Mouse (Mus musculus) thymus, postnatal 10 days (tissue): ENCODE results near the gene Pex12.
A peak's percentile ranks its signal among the peaks of the same experiment; 100 is the strongest.
"Not testable (repeated sequence)": the region's sequence is repeated elsewhere in the genome, so short reads cannot be mapped to it uniquely, and the experiment has no call there.

Source experiments
- DNase-seq, 2 experiments: peaks; one replicate each; pipeline ENCODE4 v3.0.0; 2021; ENCODE audit warnings: low spot score in 2 of 2

Gene Pex12

GRCm38 (mm10) chr11:83289036-83289435 is 13.3 kb downstream of the Pex12 start:
- DNase-seq, result no peak

DNA sequence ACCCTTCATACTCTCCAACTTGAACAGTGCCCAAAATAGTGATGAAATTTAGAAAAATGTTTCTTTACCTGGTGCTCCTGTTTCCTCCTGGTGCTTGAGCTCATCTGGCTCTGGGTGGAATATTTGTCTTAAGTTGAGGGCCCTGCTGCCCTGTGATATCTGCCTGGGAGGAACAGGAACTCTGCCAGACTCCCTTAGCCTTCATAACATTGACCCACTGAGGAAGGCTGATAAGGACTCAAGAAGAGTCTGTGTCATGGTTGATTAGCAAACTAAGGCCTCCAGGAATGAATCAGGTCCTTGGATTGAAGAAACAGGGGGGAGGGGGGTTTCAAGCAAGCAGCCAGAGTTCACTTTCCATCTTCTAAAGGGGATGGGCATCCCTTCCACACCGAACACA is 15.8 kb downstream of the Pex12 start, which contains the start of gene Slfn14:
Gene Slfn14 (minus strand): TSS at position 161 of the 400 bp plus-strand sequence.
- no peak for DNase-seq

- no peak for DNase-seq
Observed at GRCm38 (mm10) chr11:83285627-83286026, 16.8 kb downstream of the Pex12 start.

GRCm38 (mm10) chr11:83282084-83282483 is 20.3 kb downstream of the Pex12 start:
- DNase-seq, result no peak

DNA sequence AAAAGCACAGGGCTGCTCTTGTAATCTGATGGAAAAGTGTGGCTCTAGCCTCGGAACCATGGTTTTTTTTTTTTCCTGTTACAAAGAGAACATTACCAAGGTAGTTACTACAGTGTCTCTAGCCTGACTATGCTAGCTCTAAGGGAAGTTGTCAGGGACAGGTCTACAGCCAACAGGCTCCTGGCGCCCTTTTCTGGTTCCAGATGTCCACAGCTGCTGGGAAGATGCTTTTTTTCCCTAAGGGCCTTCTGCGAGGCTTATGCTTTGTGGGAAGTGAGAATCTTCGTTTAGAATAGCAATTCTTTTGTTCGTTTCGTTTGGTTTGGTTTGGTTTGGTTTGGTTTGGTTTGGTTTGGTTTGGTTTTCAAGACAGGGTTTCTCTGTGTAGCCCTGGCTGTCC is 22.7 kb downstream of the Pex12 start:
- DNase-seq, result no peak

DNA sequence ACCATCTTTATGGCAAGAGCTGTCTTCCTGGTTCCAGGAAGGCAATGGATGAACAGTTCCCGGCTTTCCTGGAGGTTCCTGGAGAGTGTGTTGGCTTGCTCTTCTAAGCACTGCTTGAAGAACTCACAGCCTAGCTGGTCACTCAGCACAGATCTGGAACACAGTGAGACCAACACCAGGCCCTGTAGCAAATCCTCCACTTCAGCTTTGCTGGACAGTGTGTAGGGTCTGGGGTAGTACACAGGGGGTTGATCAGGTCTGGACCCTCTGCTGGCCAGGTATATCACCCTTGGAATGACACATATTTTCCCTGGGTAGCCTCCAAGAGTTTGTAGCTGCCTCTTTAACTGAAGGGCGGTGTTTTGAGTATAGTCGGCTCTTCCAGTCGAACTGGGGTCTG is 23.4 kb downstream of the Pex12 start:
- DNase-seq, result no peak

DNA sequence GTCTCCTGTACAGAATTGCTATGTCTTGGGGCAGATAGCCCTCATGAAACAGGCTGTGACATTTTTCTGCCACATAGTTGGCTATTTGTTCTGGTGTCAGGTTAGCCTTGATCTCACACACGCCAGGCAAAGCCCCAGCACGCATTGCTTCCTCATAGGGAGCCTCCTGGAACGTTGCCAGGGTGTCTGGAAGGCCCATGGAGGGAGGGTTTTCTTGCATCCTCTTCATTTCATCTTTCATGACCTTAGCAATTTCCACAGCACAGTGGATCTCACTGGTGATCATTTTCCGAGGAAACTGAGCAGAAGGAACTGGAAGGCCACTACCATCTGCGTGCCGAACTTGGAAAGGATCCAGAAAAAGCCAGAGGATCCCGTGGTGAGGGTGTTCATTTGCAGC is 26.1 kb downstream of the Pex12 start:
- no peak for DNase-seq

DNA sequence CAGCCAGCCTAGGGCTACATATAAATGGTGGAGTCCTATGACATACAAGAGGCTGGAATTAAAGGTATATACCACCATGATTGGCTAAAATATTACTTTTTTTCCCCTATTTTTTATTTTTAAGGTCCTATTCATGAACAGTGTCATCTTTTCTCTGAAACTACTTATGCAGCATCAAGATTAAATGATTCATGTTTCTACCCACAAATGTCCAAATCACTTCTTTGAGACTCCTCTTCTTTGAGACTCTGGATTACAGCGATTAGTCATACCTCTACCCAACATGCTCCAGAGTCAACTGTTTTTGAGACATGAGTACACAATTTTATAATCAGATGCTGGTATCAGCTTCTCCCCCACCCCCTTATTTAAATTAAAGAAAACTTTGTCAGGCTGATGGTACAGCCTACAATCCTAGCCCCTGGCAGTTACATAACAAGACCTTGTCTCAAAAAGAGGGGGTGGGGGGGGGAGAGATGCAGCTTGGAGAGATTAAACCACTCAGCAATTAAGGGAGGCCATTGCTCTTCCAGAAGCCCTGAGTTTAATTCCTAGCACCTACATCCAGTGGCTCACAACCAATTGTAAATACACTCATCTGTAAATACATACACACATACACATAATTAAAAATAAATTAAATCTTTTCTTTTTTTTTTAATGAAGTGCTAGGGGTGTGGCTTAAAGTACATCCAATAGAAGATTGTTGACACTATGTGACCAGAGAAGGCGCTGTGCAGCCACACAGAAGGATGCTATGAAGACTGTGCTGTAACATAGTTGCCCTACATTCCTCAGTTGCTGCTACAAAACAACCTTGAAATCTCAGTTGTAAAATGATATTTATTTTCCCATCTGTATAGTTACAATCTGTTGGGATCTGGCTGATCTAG is 30.2 kb downstream of the Pex12 start:
- peak; percentile 25 to 33 for DNase-seq

DNA sequence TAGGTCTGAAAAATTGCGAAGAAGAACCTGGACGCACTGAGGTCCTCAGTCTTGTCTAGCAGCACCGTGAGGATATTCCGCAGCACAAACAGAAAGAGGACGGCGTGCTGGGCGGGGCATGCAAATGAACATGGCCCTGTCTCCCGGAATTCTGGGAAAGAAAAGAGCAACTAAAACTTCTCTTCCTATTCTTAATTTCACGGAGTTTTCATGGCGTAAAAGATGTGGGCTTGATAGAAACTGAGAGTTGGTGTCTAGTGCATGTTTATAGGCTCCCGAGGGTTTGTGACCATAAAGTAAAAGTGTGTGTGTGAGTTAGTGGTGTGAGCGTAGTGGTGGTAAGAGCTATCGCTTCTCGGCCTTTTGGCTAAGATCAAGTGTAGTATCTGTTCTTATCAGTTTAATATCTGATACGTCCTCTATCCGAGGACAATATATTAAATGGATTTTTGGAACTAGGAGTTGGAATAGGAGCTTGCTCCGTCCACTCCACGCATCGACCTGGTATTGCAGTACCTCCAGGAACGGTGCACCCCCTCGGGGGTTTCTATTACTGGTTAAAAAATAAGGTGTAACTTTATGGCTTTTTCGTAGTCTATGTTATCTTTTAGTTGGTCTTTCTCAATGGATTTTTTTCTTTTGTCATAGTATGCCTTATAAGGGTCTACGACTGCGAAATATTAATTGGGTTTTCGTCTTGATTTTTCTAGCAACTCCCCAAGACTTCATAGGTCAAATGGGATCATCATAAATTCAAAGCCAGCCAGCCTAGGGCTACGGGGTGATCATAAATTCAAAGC is 31.0 kb downstream of the Pex12 start:
- DNase-seq, result peak; percentile 77

- DNase-seq, result no peak
Observed at GRCm38 (mm10) chr11:83270842-83271150, 31.6 kb downstream of the Pex12 start.

DNA sequence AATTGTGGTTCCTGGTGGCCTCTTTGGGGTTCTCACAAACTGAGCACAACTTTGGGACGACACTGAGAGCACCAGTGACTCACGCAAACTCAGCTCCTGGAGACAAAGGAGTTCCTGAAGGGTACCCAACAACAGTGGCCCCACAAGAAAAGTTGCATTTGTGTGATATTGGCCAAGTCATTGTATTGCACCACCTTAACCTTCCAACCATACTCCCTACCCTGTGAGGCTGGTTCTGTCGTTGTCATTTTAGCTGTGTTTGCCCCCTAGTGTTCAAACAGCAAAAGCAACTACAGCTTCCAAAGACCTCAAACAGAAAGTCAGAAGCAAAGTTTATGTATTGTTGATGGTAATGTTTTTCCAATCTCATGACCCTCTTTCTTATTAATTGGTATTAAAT is 39.2 kb downstream of the Pex12 start:
- DNase-seq, result peak; percentile 16 to 44

DNA sequence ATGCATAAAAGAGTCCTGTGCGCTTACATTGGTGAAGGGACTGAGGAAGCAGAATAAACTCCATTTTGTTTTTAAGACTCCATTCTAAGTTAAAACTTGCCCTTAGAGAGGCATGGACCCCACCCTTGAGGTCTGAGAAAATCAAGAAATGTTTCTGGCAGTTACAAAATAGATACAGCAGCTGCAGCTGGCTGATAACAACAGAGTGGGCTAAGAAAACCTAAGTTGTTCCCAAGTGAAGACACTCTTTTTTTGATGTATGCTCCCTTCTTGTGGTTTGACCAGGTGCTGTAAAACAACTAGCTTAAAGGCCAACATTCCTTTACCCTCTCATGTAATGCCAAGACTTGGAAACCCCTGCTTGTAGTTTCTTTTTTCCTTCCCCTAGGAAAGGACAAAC is 39.7 kb downstream of the Pex12 start:
- DNase-seq, result peak; percentile 31 to 33

DNA sequence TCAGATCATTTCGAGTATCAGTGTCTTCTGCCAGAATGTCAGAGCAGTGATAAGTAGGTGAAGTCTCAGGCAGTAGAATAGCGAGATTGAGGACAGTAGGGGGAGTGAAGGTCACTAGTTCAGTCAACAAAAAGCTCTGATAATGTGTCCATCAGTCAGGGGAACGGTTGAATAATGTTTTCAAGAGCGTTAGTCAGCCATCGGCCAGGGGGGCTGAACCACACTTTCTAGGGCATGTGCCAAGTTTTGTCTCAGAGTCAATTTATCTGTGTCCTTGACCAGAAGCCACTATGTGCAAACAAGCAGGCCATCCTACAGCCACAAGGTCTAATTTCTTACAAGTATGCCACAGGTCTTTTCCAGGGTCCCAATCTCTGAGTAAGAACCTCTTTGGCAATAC is 45.2 kb downstream of the Pex12 start:
- not testable (repeated sequence) for DNase-seq
